Mouse (Mus musculus) embryonic stem cell, embryonic (primary cell): ENCODE measurements at regions not wholly inside any gene's neighbourhood (a gene's known extent, or its start where the extent isn't known, plus 50 kb on each side); places are given as distances from the start of the nearest gene placed in this dataset.

ENCODE experiments used
- CTCF ChIA-PET, 4 experiments: fragments of 300-600 bp in 2 of 4; fragments of 350-600 bp in 2 of 4; sonication (Branson Sonifier 250); formaldehyde crosslinking; loops; one replicate each; lab custom pipeline; 2022; ENCODE audit warnings: inconsistent platforms in 2 of 4; lab: Charles Lee
- POLR2A ChIA-PET, 4 experiments: fragments of 300-600 bp in 2 of 4; fragments of 350-600 bp in 2 of 4; sonication (Branson Sonifier 250); formaldehyde crosslinking; loops; one replicate each; lab custom pipeline; 2022; ENCODE audit warnings: antibody characterized with exemption in 4 of 4, inconsistent platforms in 1 of 4; lab: Charles Lee

- CTCF ChIA-PET: no interaction called here
- POLR2A ChIA-PET: no interaction called here
These were observed 69.5 kb upstream of the Gm9887 start for GRCm38 (mm10) chr12:69441764-69442163.

- ChIA-PET POLR2A (interaction anchor here in 1 of 4 experiments (0.7 kb wide), 2 partner anchors 76 to 245 kb away, joined by 3 to 4 read pairs; no protein-coding TSS in a partner anchor), CTCF (interaction anchor here in 1 of 4 experiments (0.8 kb wide), 1 partner anchor 19 kb away, joined by 3 read pairs; no protein-coding TSS in a partner anchor)
These were observed 66.0 kb upstream of the Gm9887 start for GRCm38 (mm10) chr12:69438271-69438670.

- ChIA-PET CTCF (no interaction called here), POLR2A (interaction anchor here in 1 of 4 experiments (0.7 to 1.2 kb wide), 2 partner anchors 10 to 827 kb away, joined by 3 read pairs; no protein-coding TSS in a partner anchor)
These were observed 64.7 kb upstream of the Gm9887 start for GRCm38 (mm10) chr12:69436839-69437501.

- CTCF ChIA-PET: no interaction called here
- POLR2A ChIA-PET: interaction anchor here in 1 of 4 experiments (1.3 kb wide), 1 partner anchor 12 kb away, joined by 4 read pairs; no protein-coding TSS in a partner anchor
These were observed 62.1 kb upstream of the Gm9887 start for GRCm38 (mm10) chr12:69434315-69434714.

- POLR2A ChIA-PET: no interaction called here
- CTCF ChIA-PET: interaction anchor here in 1 of 4 experiments (1.0 kb wide), 1 partner anchor 11 kb away, joined by 3 read pairs; no protein-coding TSS in a partner anchor
These were observed 59.8 kb upstream of the Gm9887 start for GRCm38 (mm10) chr12:69432086-69432485.

GRCm38 (mm10) chr12:69428108-69428507 is 55.9 kb upstream of the Gm9887 start:
- POLR2A ChIA-PET: no interaction called here
- CTCF ChIA-PET: no interaction called here

GRCm38 (mm10) chr12:69425610-69426009 is 53.4 kb upstream of the Gm9887 start:
- CTCF ChIA-PET: interaction anchor here in 1 of 4 experiments (0.7 kb wide), 1 partner anchor 395 kb away, joined by 3 read pairs; no protein-coding TSS in a partner anchor
- POLR2A ChIA-PET: interaction anchor here in 2 of 4 experiments (0.6 to 1.6 kb wide), 4 partner anchors 21 to 158 kb away, joined by 3 to 4 read pairs (median 3); no protein-coding TSS in a partner anchor

- POLR2A ChIA-PET: interaction anchor here in 3 of 4 experiments (0.6 to 1.6 kb wide), 6 partner anchors 21 to 845 kb away, joined by 3 to 4 read pairs (median 3); no protein-coding TSS in a partner anchor
- CTCF ChIA-PET: no interaction called here
These were observed 52.7 kb upstream of the Gm9887 start for GRCm38 (mm10) chr12:69424971-69425370.
